Mouse (Mus musculus) cerebellum, adult 2 months (tissue): ENCODE results near the gene Cipc. TPM values are rescaled to one million over a fixed set of nuclear protein-coding genes. Genes with fewer than 3 reads are reported as not detected.
A peak's percentile ranks its signal among the peaks of the same experiment; 100 is the strongest.

Experiments
- DNase-seq, 2 experiments: peaks; one replicate each; pipeline ENCODE4 v3.0.0; 2021
- H3K27ac ChIP-seq: fragments of 200-500 bp; 2 replicates; pipeline ENCODE4 v1.5.1; 2012; ENCODE audit warnings: low read length, control low read depth, inconsistent platforms; ENCODE audit not compliant: insufficient read depth
- H3K27me3 ChIP-seq: fragments of 200-500 bp; 2 replicates; pipeline ENCODE4 v1.6.1; 2012; ENCODE audit warnings: inconsistent platforms, mild to moderate bottlenecking, low read length, moderate library complexity; ENCODE audit not compliant: control insufficient read depth, insufficient read depth
- H3K4me1 ChIP-seq: fragments of 200-500 bp; 2 replicates; pipeline ENCODE4 v1.6.1; 2011; ENCODE audit warnings: low read length; ENCODE audit not compliant: control insufficient read depth, insufficient read depth
- H3K4me3 ChIP-seq: fragments of 200-500 bp; replicated peaks from 2 replicates; pipeline ENCODE3; 2011; ENCODE audit warnings: mild to moderate bottlenecking, low read depth, low read length, control low read depth; ENCODE audit not compliant: insufficient read depth
- CTCF ChIP-seq: fragments of 200-500 bp; IDR thresholded peaks from 2 replicates; pipeline ENCODE4 v1.5.1; 2011; ENCODE audit warnings: low read depth, mild to moderate bottlenecking, control low read depth, low read length, moderate library complexity, borderline replicate concordance; ENCODE audit not compliant: insufficient read depth
- POLR2A ChIP-seq: fragments of 200-500 bp; IDR thresholded peaks from 2 replicates; pipeline ENCODE4 v1.6.1; 2011; ENCODE audit warnings: low read length, control low read depth, borderline replicate concordance; ENCODE audit not compliant: insufficient read depth
- WGBS: fragments of 180-500 bp; shearing (Covaris S2); methylation state at CpG from one replicate; pipeline ENCODE4 v1.1.7; 2018; 5-methylcytosine and 5-hydroxymethylcytosine counted together
- polyA plus RNA-seq: library from polyadenylated mRNA; depleted of rRNA; stranded (reverse); fragments of >200 nt; gene quantifications from 2 replicates; pipeline ENCODE4 v1.2.3, GENCODE M21; 2012

Cipc gene
- polyA plus RNA-seq, 1 experiment, result 127 TPM

DNA sequence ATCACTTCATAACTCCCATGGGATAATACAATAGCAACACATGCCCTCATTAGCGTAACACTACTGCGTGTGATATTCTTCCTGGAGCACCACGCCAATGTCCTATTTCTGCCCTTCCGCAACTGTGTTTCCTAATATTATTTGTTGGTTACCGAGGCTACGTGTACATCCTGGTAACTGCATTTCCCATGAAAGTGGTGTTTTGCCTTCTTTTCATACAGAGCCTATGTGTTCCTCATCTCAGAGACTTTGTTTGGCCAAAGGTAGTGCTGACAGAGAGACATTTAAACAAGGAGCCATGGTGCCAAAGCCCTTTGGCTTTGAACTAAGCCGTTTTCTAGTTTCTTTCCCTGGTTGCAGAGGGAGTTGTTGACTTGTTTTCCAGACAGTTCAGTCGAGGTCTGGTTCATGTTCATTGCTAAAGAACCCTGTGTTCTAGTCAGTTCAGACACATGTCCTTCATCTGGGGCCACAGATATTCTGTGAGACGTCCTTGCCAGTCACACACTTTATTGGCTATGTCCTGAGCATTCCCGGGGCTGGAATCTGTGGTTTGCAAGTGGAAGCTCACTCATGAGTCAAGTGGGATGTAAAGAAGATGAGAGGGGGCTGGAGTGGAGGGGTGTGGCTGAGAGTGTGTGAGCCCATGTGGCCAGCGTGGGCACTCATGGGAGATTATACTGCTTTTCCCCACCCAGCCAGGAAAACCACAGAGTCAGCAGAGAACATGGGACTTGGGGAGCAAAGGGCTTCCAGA, 10.1 kb upstream of the Cipc start:
- Histone ChIP-seq H3K27me3 (no peaks in the 10 kb centered on the region), H3K4me1 (no peaks in the 10 kb centered on the region), H3K4me3 (no peak overlapping the region), H3K27ac (no peak overlapping the region)
- 87% methylated on average over 11 of the region's 11 CpGs for WGBS
- TF ChIP-seq CTCF (no peak), POLR2A (no peak)
- no peak for DNase-seq

- no peaks in the 10 kb centered on the region for H3K27me3 ChIP-seq
- 79% methylated on average over 9 of the region's 9 CpGs for WGBS
- no peaks in the 10 kb centered on the region; the same call in 1 of the 2 replicates for H3K4me1 ChIP-seq
- TF ChIP-seq CTCF (no peak), POLR2A (no peak)
- DNase-seq, result no peak
- H3K27ac ChIP-seq, result no peak overlapping the region
- H3K4me3 ChIP-seq, result no peak overlapping the region
Observed at GRCm38 (mm10) chr12:86938571-86938970, 8.3 kb upstream of the Cipc start.

GRCm38 (mm10) chr12:86941173-86941572, 5.7 kb upstream of the Cipc start:
- Histone ChIP-seq H3K27me3 (no peaks in the 10 kb centered on the region), H3K4me3 (no peak overlapping the region), H3K4me1 (peaks cover 7% of the 10 kb centered on the region; the same call in 1 of the 2 replicates), H3K27ac (no peak overlapping the region)
- no peak for TF ChIP-seq POLR2A
- no peak for TF ChIP-seq CTCF
- DNase-seq, result no peak
- WGBS, result 40% methylated on average over 11 of the region's 11 CpGs

GRCm38 (mm10) chr12:86941734-86942486, 4.9 kb upstream of the Cipc start:
- WGBS, result 52% methylated on average over 5 of the region's 5 CpGs
- peaks cover 7% of the 10 kb centered on the region; the same call in 1 of the 2 replicates for H3K4me1 ChIP-seq
- H3K27me3 ChIP-seq, result no peaks in the 10 kb centered on the region
- TF ChIP-seq CTCF, result no peak
- TF ChIP-seq POLR2A, result no peak
- no peak overlapping the region for H3K4me3 ChIP-seq
- DNase-seq, result no peak
- no peak overlapping the region for H3K27ac ChIP-seq

GRCm38 (mm10) chr12:86943421-86943820, 3.4 kb upstream of the Cipc start:
- H3K4me1 ChIP-seq, result peaks cover 7% of the 10 kb centered on the region; the same call in 1 of the 2 replicates
- DNase-seq, result no peak
- no peaks in the 10 kb centered on the region for H3K27me3 ChIP-seq
- no peak for TF ChIP-seq CTCF
- TF ChIP-seq POLR2A, result no peak
- H3K4me3 ChIP-seq, result no peak overlapping the region
- 66% methylated on average over 8 of the region's 8 CpGs for WGBS
- H3K27ac ChIP-seq, result no peak overlapping the region

DNA sequence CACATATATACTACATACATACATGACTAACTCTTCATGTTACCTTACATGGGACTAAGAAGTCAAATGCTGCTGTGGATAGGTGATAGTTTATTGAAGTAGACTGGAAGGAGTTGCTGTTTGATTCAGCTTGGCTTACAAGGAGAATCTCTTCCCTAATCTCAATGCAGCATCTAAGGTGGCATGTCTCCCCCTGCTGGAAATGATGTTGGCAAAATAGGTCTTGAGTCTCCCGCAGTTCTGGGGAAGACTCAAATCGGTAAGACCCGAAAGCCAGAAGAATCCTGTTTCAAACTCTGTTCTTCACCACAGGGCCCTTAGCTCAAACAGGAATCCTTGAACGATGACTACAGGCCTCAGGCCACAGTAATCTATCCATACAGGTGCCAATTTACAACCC, 1.7 kb upstream of the Cipc start:
- Histone ChIP-seq H3K27ac (no peak overlapping the region), H3K27me3 (no peaks in the 10 kb centered on the region), H3K4me1 (peaks cover 9% of the 10 kb centered on the region; the same call in 1 of the 2 replicates), H3K4me3 (no peak overlapping the region)
- WGBS, result 2% methylated on average over 4 of the region's 4 CpGs
- TF ChIP-seq POLR2A, result no peak
- peak; percentile 71; the same call in 1 of the 2 replicates for TF ChIP-seq CTCF
- DNase-seq, result peak; percentile 74 to 82

- WGBS, result under 1% methylated on average over 17 of the region's 17 CpGs
- peak in 1 of 2 experiments; percentile 62 for DNase-seq
- no peak for TF ChIP-seq CTCF
- TF ChIP-seq POLR2A, result no peak
- Histone ChIP-seq H3K4me1 (peaks cover 15% of the 10 kb centered on the region; the same call in 1 of the 2 replicates), H3K27ac (peak overlapping the region; percentile 95), H3K27me3 (no peaks in the 10 kb centered on the region), H3K4me3 (peak overlapping the region; percentile 70)
Observed at GRCm38 (mm10) chr12:86946301-86946781, 502 bp upstream of the Cipc start.
